Mouse (Mus musculus): ENCODE data around the gene Nkx2-4. TPM values are rescaled to one million over a fixed set of nuclear protein-coding genes. Genes with fewer than 3 reads are reported as not detected.

The Nkx2-4 gene
- polyA plus RNA-seq, 1 experiment from 2014 or later, result not detected

DNA sequence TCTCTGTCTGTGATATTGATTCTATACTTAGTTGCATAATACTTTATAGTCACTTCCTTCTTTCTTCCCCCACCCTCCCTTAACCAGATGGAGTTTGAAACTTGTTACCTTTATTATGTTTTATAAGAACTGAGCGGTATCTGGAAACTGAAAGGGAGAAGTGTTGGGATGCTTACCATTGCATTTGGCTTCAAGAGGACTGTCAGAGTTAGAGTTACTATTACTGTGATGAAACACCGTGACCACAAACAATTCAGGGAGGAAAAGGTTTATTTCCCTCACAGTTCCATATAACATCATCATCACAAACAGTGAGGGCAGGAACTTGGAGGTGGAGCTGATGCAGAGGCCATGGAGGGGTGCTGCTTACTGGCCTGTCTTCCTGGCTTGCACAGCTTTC is 49.4 kb downstream of the Nkx2-4 start:
- DNase-seq (ENCODE audit: low spot score), result no peak
- H3K27ac ChIP-seq (replicated peaks; ENCODE audit: low read depth, low read length), result no peak overlapping the region
- no peak for ATAC-seq (ENCODE audit: insufficient number of reproducible peaks, low FRiP score, low TSS enrichment, low read depth)
- no peak overlapping the region for H3K9ac ChIP-seq (ENCODE audit: low read length)
- H3K27me3 ChIP-seq (ENCODE audit: control insufficient read depth, insufficient read depth, low read length), result no peaks in the 10 kb centered on the region
- H3K4me2 ChIP-seq (ENCODE audit: low read depth, severe bottlenecking), result no peak overlapping the region
- H3K36me3 ChIP-seq (ENCODE audit: control insufficient read depth, insufficient read depth, low read length), result peaks cover 7% of the 10 kb centered on the region; the same call in 1 of the 2 replicates
- H3K4me3 ChIP-seq (ENCODE audit: low read depth, low read length), result no peak overlapping the region
- H3K4me1 ChIP-seq (ENCODE audit: control insufficient read depth, insufficient read depth, low read length), result no peaks in the 10 kb centered on the region
- WGBS, result 92% methylated on average over 2 of the region's 2 CpGs
- no peaks in the 10 kb centered on the region for H3K9me3 ChIP-seq (ENCODE audit: control insufficient read depth, low read length)

Other genes starting within 250 kb of the Nkx2-4 start
- gene Kiz, start 229.6 kb downstream of the Nkx2-4 start, polyA plus RNA-seq (2014; fragmentation: Nextera tagmentation; extraction: Ambion mirVana), result 31.1 and 34.3 TPM in 2 replicates
- gene Xrn2, start 72.4 kb downstream of the Nkx2-4 start, polyA plus RNA-seq (2014; fragmentation: Nextera tagmentation; extraction: Ambion mirVana), result 112 and 117 TPM in 2 replicates
- 0.07 TPM in 1 of 2 replicates, not detected in the other for gene Nkx2-2, start 108.8 kb upstream of the Nkx2-4 start, polyA plus RNA-seq (2014; fragmentation: Nextera tagmentation; extraction: Ambion mirVana)